Mouse (Mus musculus): ENCODE data around the gene Cgref1. TPM values are rescaled to one million over a fixed set of nuclear protein-coding genes. Genes with fewer than 3 reads are reported as not detected.

Cgref1 gene
- polyA plus RNA-seq, 1 experiment from 2014 or later, result 8.5 TPM

GRCm38 (mm10) chr5:30909863-30910262, 35.5 kb downstream of the Cgref1 start:
- Histone ChIP-seq H3K4me3 (ENCODE audit: low read depth, low read length) (no peak overlapping the region), H3K9ac (ENCODE audit: low read length) (no peak overlapping the region), H3K9me3 (ENCODE audit: control insufficient read depth, low read length) (no peaks in the 10 kb centered on the region), H3K4me2 (no peak overlapping the region), H3K27me3 (ENCODE audit: control insufficient read depth, insufficient read depth, low read length) (no peaks in the 10 kb centered on the region), H3K4me1 (ENCODE audit: control insufficient read depth, insufficient read depth, low read length) (peaks cover 23% of the 10 kb centered on the region), H3K36me3 (ENCODE audit: control insufficient read depth, insufficient read depth, low read length) (no peaks in the 10 kb centered on the region), H3K27ac (ENCODE audit: low read depth, low read length) (no peak overlapping the region)
- DNase-seq (ENCODE audit: low spot score, missing footprints), result no peak
- ATAC-seq (ENCODE audit: low FRiP score), result no peak
- 89% methylated on average over 7 of the region's 7 CpGs for WGBS

GRCm38 (mm10) chr5:30909300-30909659, 36.1 kb downstream of the Cgref1 start:
- Histone ChIP-seq H3K4me2 (no peak overlapping the region), H3K27me3 (ENCODE audit: control insufficient read depth, insufficient read depth, low read length) (no peaks in the 10 kb centered on the region), H3K4me3 (ENCODE audit: low read depth, low read length) (no peak overlapping the region), H3K36me3 (ENCODE audit: control insufficient read depth, insufficient read depth, low read length) (no peaks in the 10 kb centered on the region), H3K9ac (ENCODE audit: low read length) (no peak overlapping the region), H3K27ac (ENCODE audit: low read depth, low read length) (no peak overlapping the region), H3K9me3 (ENCODE audit: control insufficient read depth, low read length) (no peaks in the 10 kb centered on the region), H3K4me1 (ENCODE audit: control insufficient read depth, insufficient read depth, low read length) (peaks cover 23% of the 10 kb centered on the region)
- DNase-seq (ENCODE audit: low spot score, missing footprints), result no peak
- ATAC-seq (ENCODE audit: low FRiP score), result no peak
- 60% methylated on average over 7 of the region's 7 CpGs for WGBS

- H3K9me3 ChIP-seq (ENCODE audit: control insufficient read depth, low read length), result no peaks in the 10 kb centered on the region
- peak overlapping the region; percentile 82; the same call in 1 of the 2 replicates for H3K9ac ChIP-seq (ENCODE audit: low read length)
- no peak overlapping the region; the same call in 1 of the 2 replicates for H3K4me3 ChIP-seq (ENCODE audit: low read depth, low read length)
- DNase-seq (ENCODE audit: low spot score, missing footprints), result no peak
- no peaks in the 10 kb centered on the region for H3K36me3 ChIP-seq (ENCODE audit: control insufficient read depth, insufficient read depth, low read length)
- no peak for ATAC-seq (ENCODE audit: low FRiP score)
- H3K27ac ChIP-seq (ENCODE audit: low read depth, low read length), result no peak overlapping the region
- H3K4me1 ChIP-seq (ENCODE audit: control insufficient read depth, insufficient read depth, low read length), result peaks cover 21% of the 10 kb centered on the region
- no peaks in the 10 kb centered on the region for H3K27me3 ChIP-seq (ENCODE audit: control insufficient read depth, insufficient read depth, low read length)
- WGBS, result 52% methylated on average over 13 of the region's 13 CpGs
- peak overlapping the region; percentile 97; the same call in 1 of the 2 replicates for H3K4me2 ChIP-seq
These were observed 36.7 kb downstream of the Cgref1 start for GRCm38 (mm10) chr5:30908426-30909299.

GRCm38 (mm10) chr5:30907413-30908059, 37.9 kb downstream of the Cgref1 start, which contains the start of gene Ost4:
Ost4 (minus strand) TSS chr5:30907788.
- Histone ChIP-seq H3K27ac (ENCODE audit: low read depth, low read length) (peak within 1 kb of the TSS; percentile 40; the same call in 1 of the 2 replicates), H3K36me3 (ENCODE audit: control insufficient read depth, insufficient read depth, low read length) (no peaks in the 10 kb centered on the region), H3K4me2 (peak within 1 kb of the TSS; percentile 97), H3K9ac (ENCODE audit: low read length) (peak within 1 kb of the TSS; percentile 82), H3K9me3 (ENCODE audit: control insufficient read depth, low read length) (no peaks in the 10 kb centered on the region), H3K4me3 (ENCODE audit: low read depth, low read length) (peak within 1 kb of the TSS; percentile 81), H3K4me1 (ENCODE audit: control insufficient read depth, insufficient read depth, low read length) (peaks cover 12% of the 10 kb centered on the region), H3K27me3 (ENCODE audit: control insufficient read depth, insufficient read depth, low read length) (no peaks in the 10 kb centered on the region)
- peak; percentile 96 for ATAC-seq (ENCODE audit: low FRiP score)
- DNase-seq (ENCODE audit: low spot score, missing footprints), result peak; percentile 100
- under 1% methylated on average over 55 of the region's 58 CpGs for WGBS

GRCm38 (mm10) chr5:30901860-30902259, 43.5 kb downstream of the Cgref1 start:
- no peaks in the 10 kb centered on the region for H3K27me3 ChIP-seq (ENCODE audit: control insufficient read depth, insufficient read depth, low read length)
- H3K27ac ChIP-seq (ENCODE audit: low read depth, low read length), result no peak overlapping the region
- no peak overlapping the region for H3K4me2 ChIP-seq
- no peaks in the 10 kb centered on the region for H3K9me3 ChIP-seq (ENCODE audit: control insufficient read depth, low read length)
- no peak overlapping the region for H3K4me3 ChIP-seq (ENCODE audit: low read depth, low read length)
- H3K36me3 ChIP-seq (ENCODE audit: control insufficient read depth, insufficient read depth, low read length), result peaks cover 7% of the 10 kb centered on the region; the same call in 1 of the 2 replicates
- ATAC-seq (ENCODE audit: low FRiP score) (no peak), DNase-seq (ENCODE audit: low spot score, missing footprints) (no peak)
- 95% methylated on average over 5 of the region's 5 CpGs for WGBS
- peaks cover 3% of the 10 kb centered on the region for H3K4me1 ChIP-seq (ENCODE audit: control insufficient read depth, insufficient read depth, low read length)
- H3K9ac ChIP-seq (ENCODE audit: low read length), result no peak overlapping the region

GRCm38 (mm10) chr5:30890375-30890774, 55.0 kb downstream of the Cgref1 start:
- H3K27ac ChIP-seq (ENCODE audit: low read depth, low read length), result no peak overlapping the region
- H3K9me3 ChIP-seq (ENCODE audit: control insufficient read depth, low read length), result no peaks in the 10 kb centered on the region
- H3K36me3 ChIP-seq (ENCODE audit: control insufficient read depth, insufficient read depth, low read length), result peaks cover 13% of the 10 kb centered on the region; the same call in 1 of the 2 replicates
- H3K4me1 ChIP-seq (ENCODE audit: control insufficient read depth, insufficient read depth, low read length), result peaks cover 13% of the 10 kb centered on the region
- 84% methylated on average over 7 of the region's 7 CpGs for WGBS
- DNase-seq (ENCODE audit: low spot score, missing footprints) (no peak), ATAC-seq (ENCODE audit: low FRiP score) (no peak)
- H3K4me2 ChIP-seq, result peak overlapping the region; percentile 84; the same call in 1 of the 2 replicates
- no peak overlapping the region; the same call in 1 of the 2 replicates for H3K9ac ChIP-seq (ENCODE audit: low read length)
- no peaks in the 10 kb centered on the region for H3K27me3 ChIP-seq (ENCODE audit: control insufficient read depth, insufficient read depth, low read length)
- H3K4me3 ChIP-seq (ENCODE audit: low read depth, low read length), result no peak overlapping the region; the same call in 1 of the 2 replicates

- no peaks in the 10 kb centered on the region for H3K9me3 ChIP-seq (ENCODE audit: control insufficient read depth, low read length)
- H3K27me3 ChIP-seq (ENCODE audit: control insufficient read depth, insufficient read depth, low read length), result no peaks in the 10 kb centered on the region
- peaks cover 13% of the 10 kb centered on the region for H3K4me1 ChIP-seq (ENCODE audit: control insufficient read depth, insufficient read depth, low read length)
- ATAC-seq (ENCODE audit: low FRiP score), result peak; percentile 31; the same call in 1 of the 2 replicates
- peak overlapping the region; percentile 89 for H3K9ac ChIP-seq (ENCODE audit: low read length)
- peak overlapping the region; percentile 84 for H3K4me2 ChIP-seq
- DNase-seq (ENCODE audit: low spot score, missing footprints), result no peak
- H3K36me3 ChIP-seq (ENCODE audit: control insufficient read depth, insufficient read depth, low read length), result peaks cover 7% of the 10 kb centered on the region; the same call in 1 of the 2 replicates
- WGBS, result 3% methylated on average over 25 of the region's 42 CpGs
- peak overlapping the region; percentile 81 for H3K4me3 ChIP-seq (ENCODE audit: low read depth, low read length)
- peak overlapping the region; percentile 84 for H3K27ac ChIP-seq (ENCODE audit: low read depth, low read length)
These were observed 56.2 kb downstream of the Cgref1 start for GRCm38 (mm10) chr5:30889088-30889754.

- peak within 1 kb of the TSS; percentile 81 for H3K4me3 ChIP-seq (ENCODE audit: low read depth, low read length)
These were observed 56.9 kb downstream of the Cgref1 start, which contains the start of gene Agbl5 for GRCm38 (mm10) chr5:30888337-30889087. Agbl5 (plus strand) TSS chr5:30888694.

More at GRCm38 (mm10) chr5:30888337-30889087, 56.9 kb downstream of the Cgref1 start, which contains the start of gene Agbl5:
- peak within 1 kb of the TSS; percentile 84 for H3K4me2 ChIP-seq
- H3K9ac ChIP-seq (ENCODE audit: low read length), result peak within 1 kb of the TSS; percentile 89
- peak; percentile 93 for ATAC-seq (ENCODE audit: low FRiP score)
- H3K27me3 ChIP-seq (ENCODE audit: control insufficient read depth, insufficient read depth, low read length), result no peaks in the 10 kb centered on the region
- H3K4me1 ChIP-seq (ENCODE audit: control insufficient read depth, insufficient read depth, low read length), result peaks cover 13% of the 10 kb centered on the region
- peak within 1 kb of the TSS; percentile 91 for H3K27ac ChIP-seq (ENCODE audit: low read depth, low read length)
- H3K9me3 ChIP-seq (ENCODE audit: control insufficient read depth, low read length), result no peaks in the 10 kb centered on the region
- under 1% methylated on average over 37 of the region's 42 CpGs for whole genome bisulfite sequencing
- peak; percentile 99 for DNase-seq (ENCODE audit: low spot score, missing footprints)
- peaks cover 7% of the 10 kb centered on the region; the same call in 1 of the 2 replicates for H3K36me3 ChIP-seq (ENCODE audit: control insufficient read depth, insufficient read depth, low read length)

All from midbrain, embryonic 11.5 days (tissue).